Mouse (Mus musculus): ENCODE data around the gene Zbtb14.
A peak's percentile ranks its signal among the peaks of the same experiment; 100 is the strongest.

Gene Zbtb14

DNA sequence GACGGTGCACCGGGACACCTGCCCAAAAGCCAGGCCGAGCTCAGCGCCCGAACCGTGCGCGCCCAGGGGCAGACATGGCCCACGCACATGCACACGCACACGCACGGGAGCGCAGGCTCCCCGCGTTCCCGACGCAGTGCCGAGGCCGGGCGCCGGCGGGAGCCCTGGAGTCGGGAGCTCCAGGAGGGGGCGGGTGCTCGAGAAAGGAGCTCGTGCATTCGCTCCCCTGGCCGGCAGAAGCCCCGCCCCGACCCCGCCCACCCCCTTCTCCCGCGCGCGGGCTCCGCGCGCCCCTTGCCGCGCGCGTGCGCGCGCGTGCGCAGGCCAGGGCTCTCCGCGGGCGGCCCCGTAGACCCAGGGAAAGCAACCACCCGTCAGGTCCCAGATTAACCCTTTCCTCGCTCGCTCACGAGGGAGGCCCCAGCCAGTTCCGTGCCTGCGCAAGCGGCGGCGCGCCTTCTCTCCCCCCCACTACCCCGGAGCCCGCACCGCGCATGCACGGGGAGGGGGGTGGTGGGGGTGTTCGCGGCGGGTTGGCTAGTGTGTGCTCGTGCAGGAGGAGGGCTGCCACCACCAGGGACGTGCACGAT is at the start of gene Zbtb14:
Gene Zbtb14 (plus strand): TSS at position 540 of the 590 bp plus-strand sequence.
- DNase-seq (ENCODE audit: low spot score): peak; percentile 98

DNA sequence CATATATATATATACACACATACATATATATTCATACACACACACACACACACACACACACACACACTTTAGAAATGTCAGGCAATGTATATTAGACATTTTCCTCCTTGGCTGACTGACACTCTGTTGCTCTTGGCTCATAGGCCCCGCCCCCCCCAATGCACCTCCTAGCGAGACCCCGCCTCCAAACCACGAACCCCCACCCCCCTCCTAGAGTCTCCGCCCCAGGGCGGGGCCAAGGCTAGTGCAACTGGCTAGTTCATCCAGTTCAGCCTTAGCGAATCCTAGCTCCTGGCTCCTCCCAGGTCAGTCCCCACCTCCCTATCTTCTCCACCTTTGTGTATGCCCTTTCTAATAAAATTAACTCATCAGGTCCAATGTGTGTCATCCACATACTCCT is 36.8 kb upstream of the Zbtb14 start:
- no peak for DNase-seq (ENCODE audit: low spot score)

DNA sequence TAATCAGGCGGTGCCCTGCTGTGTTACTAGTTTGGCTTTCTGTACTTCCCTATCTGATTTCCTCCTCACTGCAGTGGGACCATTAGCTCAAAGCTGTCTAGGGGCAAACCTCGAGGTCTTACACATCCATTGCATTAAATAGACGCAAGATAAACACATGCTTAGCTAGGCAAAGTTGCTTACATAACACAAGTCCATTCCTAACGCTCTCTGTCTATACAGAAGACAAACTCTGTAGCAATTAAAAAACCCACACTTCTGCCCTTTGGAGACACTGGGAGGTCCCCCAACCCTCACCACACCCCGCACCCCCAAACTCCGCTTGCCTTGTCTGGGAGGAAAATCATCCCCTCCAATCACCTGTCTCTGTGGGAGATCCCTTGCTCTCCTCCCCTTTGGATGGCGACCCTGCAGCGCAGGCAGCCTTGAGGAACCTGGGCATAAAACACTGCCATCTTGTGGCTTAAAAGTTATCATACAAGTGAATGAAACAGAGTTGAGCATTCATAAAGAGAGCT is 33.8 kb upstream of the Zbtb14 start:
- peak; percentile 10 for DNase-seq (ENCODE audit: low spot score)

DNA sequence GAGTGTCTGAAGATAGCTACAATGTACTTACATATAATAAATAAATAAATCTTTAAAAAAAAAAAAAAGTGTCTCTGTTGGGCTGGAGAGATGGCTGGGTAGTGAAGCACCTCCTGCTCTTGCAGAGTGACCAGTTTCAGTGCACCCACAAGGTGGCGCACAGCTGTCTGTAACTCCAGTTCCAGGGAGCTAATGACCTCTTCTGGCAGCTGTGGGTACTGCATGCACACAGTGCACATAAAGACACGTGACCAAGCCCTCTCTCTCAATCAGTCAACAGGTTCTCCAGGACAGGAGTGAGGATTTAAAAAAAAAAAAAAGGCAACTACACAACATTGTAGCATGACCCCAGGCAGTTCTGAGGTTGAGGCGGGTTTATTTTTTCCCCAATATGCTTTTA is 17.8 kb upstream of the Zbtb14 start:
- DNase-seq (ENCODE audit: low spot score): no peak

DNA sequence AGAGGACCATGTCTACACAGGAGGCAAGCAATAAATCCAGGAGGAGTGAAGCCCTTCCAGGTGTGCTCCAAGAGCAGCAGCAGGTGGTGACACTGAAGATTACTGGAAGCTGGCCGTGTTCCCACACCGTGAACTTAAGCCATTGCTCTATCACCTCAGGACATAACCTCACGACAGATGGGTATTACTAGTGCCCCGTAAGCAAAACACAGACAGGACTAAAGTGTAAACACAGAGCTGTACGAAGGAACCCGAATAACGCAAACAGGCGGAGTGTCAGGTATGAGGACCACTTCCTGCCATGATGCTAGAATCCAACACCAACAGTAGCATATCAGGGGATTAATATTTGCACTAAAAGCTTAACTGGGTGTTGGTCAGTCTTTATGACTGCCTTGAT is 2.0 kb upstream of the Zbtb14 start:
- DNase-seq (ENCODE audit: low spot score): no peak

DNA sequence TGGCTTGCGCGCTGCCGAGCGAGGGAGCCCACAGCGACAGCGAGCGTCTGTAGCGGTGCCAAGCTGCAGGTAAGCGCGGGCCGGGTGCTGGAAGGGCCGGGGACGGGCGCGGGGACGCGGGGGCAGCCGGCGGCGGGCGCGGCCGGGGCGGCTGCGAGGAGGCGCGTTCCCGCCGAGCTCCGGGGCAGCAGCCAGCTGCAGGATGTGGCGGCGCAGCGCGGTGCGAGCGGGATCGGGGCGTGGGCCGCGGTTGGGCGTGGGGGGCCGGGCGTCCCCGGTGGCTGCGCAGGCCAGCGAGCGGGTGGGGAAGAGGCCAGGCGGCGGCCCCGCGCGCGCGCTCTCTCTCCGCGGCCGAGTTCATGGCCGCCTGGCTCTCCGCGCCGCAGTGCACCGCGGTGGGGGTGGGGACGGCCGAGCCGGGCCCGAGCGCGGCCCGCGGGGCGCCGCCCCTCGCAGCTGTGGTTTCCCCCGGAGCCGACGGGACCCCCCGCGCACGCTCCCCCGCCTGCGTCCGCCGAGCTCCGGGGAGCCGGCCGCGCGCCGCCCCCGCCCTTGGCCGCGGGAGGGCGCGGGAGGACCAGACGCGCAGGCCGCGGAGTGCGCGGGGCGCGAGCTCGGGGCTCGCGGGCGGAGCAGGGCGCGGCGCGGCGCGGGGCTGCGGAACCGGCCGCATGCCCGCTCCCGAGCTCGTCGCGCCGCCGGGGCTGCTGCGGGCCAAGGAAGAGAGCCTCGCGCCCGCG is 521 bp downstream of the Zbtb14 start:
- peak; percentile 79 for DNase-seq (ENCODE audit: low spot score)

DNA sequence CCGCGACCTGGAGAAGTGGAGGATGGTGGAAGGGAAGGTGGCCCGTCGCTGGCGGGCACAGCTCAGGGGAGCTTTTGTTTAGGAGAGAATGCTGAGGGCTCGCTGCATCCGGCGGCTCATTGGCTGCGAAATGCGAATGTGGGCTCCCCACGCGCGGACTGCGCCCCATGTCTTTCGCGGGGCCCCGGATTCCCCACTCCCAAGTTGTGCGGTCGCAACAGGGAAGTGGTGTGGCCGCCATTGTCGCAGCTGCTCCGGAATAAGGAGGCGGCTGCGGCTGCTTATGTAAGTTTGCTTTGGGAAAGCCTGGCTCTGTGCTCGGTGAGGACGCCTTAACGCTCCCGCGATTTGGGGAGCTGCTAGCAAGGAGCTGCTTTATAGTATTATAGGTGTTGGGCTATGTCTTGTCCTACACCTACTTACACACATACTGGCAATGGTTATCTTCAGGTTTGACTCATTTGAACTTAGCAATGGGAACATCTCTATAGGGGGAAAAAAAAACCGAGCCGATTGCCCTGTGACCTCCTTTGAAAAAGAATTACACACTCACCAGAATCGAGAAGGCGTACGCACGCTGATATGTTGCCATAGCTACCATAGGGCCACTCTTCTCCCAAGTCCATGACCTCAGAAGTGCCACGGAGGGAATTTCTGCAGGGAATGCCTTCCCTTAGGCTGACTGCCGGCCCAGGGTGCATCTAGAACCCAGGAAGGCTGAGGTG is 1.3 kb downstream of the Zbtb14 start:
- peak; percentile 61 for DNase-seq (ENCODE audit: low spot score)

DNA sequence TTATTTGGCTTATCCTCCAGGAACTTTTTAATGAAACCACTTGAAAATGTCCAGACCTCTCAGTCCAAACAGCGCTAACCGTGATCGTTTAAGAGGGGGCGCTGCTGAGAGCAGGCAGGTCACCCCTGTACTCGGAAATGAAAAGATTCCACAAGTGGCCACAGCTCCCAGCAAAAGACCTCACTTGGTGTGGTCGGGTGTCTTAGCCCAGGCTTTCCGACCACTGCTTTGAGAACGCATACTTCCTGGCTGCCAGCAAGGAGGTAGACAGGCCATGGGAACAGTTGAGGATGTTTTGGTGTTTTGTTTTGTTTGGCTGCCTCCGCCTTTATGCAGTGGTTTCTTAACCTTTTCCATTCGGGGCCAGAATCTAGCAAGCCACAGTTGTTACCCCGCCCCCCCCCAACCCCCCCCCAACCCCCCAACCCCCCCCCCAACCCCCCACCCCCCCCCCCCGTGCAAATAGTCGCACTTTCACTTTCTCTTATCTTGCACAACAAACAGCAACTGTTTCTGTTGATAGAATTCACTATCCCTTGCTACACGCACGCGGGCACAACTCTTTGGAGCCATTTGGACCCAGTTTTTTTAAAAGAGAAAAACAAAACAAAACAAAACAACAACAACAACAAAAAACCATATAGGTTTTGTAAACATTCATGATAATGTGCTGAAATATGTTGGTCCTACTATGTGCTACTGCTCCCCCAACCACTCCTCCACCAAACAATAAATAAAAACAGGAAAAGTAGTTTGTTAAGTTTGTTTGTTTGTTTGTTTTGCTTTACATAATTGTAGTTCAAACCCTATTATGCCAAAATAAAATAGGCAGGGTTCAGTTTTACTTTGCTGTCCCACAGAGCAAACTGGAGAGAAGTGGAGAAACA is 13.5 kb downstream of the Zbtb14 start:
- peak; percentile 5 for DNase-seq (ENCODE audit: low spot score)

DNA sequence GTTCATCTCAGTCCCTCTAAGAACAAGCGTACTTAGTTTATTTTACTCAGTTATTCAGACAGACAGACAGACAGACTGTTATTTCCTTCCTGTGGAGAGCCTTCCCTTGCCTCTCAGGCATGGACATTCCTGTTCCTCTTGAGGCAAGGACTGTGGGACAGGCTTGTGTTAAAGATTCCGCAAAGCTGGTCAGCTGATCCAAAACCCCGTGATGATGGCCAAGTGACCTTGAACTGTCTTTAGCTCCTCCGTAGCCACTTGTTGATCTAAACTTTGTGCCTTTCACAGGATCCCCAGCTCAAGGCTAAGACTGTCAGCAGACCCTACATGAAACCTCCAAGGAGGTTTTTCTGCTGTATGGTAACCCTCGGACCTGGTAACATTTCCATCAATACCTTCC is 14.3 kb downstream of the Zbtb14 start:
- peak; percentile 18 for DNase-seq (ENCODE audit: low spot score)

DNA sequence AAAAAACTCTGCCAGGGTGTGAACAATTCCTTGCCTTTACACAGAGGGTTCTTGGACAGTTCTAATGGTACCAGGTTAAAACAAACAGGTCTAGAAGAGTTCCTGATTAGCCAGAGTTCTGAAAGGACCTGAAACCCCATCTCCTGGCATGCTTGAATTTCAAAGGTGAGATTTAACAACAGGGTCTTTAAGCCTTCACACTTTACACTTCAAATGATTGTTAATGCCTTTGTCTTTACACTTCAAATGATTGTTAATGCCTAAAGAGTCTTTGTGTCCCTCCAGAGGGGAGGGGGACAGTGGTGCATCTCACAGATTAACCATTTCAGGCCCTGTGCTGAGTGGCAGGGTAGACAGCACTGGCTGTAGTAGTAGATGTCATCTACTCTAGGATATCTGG is 15.2 kb downstream of the Zbtb14 start:
- no peak for DNase-seq (ENCODE audit: low spot score)

DNA sequence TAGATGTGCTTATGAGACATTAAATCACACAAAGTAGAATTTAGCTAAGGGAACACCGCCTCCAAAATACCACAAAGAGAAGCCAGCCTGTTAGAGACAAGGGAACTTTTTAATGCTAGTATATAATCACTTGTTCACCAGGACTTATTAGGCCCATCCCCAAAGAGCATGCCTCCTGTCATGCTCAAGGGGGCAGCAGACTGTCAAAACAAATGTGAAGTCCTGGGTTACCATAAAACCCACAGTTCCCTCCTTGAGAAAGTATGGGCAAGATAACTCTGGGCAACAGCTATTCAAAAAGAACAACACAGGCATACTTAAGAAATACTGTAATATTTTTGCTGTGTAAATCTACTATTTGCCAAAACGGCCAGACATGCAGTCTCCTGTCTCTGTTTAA is 18.3 kb downstream of the Zbtb14 start:
- no peak for DNase-seq (ENCODE audit: low spot score)

DNA sequence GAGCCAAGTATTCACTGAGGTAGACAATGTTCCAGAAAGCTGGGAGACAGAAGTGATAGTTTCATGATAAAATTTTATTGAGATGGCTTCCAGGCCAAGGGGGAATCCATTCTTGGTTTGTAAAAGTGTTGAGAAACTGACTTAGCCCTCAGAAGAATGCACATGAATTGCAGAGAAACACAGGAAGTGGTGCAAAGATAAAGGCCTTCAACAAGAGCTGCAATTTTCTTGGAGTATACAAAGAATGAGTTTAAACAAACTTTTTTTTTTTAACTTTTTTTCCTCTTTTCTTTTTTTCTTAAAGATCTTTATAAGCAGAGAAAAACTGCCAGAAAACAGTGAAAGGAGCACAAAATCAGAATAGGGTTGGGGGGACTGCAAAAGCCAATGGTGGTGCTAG is 33.3 kb downstream of the Zbtb14 start:
- no peak for DNase-seq (ENCODE audit: low spot score)

DNA sequence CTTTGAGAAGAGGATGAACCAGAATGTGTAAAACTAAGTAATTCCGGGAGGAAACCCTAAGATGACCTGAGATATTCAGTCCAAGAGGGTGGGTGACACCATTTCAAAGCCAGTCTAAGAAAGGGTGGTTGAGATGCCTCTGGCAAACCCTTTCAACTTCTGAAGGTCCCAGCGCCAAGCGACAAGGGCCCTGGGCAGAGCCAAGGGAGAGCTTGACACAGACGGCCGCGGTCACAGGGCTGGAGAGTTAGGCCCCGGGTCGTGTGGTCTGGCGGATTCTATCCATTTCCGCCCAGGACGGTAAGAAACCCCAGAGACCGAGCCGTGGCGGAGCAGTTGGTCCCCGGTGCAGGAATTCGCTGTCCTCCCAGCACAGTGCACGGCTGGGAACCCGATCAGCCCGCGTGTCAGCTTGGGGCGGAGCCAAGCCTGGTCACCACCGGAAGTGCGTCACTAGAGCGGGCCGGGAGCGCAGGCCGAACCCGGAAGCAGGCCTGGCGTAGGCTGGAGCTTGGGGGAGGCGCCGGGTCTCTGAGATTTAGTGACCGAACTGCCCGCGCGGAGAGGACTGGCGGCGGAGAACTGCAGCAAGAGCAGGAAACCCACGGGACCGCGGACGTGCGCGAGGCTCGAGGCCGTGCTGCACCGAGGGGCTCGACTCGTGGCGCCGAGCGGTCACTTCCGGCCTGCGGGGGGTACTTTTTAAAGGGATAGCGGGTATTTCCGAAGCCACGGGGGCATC is 34.2 kb downstream of the Zbtb14 start:
- peak; percentile 94 for DNase-seq (ENCODE audit: low spot score)

DNA sequence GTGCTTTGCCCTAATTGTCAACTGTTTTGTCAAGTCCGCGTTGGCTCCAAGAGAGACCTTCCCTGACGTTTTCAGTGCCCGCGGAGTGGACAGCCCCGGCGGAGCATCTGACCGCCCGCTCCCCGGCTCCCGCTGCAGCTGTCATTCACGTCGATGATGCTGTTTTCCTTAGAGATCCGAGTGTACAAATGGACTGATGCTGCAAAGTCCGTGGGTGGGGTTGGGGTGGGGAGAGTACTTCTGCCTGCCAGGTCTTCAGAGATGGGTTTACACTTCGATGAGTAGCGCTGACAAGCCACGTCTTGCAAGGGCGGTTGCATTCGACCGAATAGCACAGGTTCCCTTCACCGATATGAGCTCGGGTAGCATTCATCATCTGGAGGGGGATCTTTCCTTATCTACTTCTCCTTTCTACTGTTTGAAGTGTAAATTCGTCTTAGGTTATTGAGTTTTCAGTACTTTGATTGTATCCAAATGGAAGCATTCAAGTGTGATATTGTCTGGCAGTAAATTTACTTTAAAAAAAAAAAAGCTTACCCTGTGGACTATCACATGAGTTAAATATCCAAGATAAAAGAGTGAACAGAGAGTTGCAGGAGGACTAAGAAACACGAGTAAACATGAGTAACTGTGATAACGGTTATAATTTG is 35.0 kb downstream of the Zbtb14 start:
- DNase-seq (ENCODE audit: low spot score): no peak

DNA sequence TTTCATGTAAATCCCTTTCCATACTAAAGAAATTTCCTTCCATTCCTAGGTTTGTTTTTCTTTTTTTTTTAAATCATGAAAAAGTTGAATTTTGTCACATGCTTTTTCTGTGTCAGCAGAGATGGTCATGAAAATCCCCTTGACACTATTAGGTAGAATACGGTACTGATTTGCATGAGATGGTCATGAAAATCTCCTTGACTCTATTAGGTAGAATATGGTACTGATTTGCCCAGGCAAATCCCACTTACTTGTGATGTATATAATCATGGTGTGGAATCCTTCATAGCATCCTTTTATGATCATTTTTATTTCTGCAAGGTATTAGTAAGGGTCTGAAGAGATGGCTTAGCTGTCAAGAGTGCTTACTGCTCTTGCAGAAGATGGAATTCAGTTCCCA is 38.7 kb downstream of the Zbtb14 start:
- DNase-seq (ENCODE audit: low spot score): no peak

DNA sequence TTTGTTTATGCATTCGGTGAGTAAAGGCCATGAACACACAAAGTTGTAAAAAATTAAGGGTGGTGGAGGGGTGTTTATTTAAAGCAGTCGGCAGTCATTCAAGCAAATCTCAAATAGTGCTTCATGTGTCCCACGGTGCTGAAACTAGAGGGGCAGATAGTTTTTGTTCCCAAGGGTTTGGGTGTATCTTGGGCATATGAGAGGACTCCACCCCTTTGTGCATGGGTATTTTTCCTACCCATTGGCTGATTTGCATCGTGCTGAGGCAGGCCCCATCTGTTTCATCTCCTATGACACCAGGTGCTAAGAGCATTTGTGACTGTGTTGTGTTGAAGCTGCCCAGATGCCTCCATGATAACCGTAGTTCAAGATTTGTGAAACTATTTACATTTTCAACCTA is 55.0 kb downstream of the Zbtb14 start:
- no peak for DNase-seq (ENCODE audit: low spot score)

DNA sequence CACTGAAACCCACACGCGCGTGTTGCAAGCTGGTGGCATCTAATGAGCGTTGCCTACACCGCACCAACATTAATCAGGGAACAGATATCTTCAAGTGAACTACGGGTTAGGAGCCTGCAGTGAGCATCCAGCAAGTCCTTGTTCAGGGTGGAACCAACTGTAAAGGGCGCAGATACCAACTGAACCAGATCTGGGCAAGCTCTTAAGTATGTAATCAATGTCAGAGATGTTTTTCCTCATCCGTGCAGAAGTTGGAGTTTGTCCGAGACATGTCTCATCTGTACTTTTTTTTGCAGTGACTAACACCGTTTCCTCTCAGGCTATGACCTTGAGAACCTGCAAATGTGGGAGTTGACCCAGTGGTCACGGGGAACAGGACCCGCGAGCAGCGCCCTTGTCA is 55.6 kb downstream of the Zbtb14 start:
- no peak for DNase-seq (ENCODE audit: low spot score)

DNA sequence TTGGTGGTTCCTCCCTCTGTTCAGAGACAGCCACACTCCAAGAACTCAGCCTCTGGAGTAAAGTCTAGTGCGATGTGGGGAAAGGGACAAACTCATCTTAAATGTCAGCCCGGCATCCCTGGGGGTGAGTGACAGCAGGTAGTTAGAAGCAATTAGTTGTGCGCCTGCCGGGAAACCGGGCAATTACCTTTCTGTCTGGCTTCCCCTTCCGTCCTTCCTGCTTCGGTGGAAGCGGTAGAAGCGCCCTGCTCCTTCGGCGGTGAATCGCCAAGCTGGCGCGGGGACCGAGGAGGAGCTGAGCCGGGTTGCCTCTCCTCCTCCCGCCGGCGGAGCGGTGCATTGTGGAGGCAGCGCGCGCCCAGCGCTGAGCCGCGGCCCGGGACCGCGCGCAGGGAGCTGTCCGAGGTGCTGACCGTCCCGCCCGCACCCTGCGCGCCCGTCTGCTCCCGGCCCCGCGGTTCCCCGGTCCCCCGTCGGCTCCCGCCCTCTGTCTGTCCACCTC is 56.2 kb downstream of the Zbtb14 start, which contains the start of gene Akain1:
Gene Akain1 (plus strand): TSS at position 337 of the 502 bp plus-strand sequence.
- peak; percentile 70 for DNase-seq (ENCODE audit: low spot score)

DNA sequence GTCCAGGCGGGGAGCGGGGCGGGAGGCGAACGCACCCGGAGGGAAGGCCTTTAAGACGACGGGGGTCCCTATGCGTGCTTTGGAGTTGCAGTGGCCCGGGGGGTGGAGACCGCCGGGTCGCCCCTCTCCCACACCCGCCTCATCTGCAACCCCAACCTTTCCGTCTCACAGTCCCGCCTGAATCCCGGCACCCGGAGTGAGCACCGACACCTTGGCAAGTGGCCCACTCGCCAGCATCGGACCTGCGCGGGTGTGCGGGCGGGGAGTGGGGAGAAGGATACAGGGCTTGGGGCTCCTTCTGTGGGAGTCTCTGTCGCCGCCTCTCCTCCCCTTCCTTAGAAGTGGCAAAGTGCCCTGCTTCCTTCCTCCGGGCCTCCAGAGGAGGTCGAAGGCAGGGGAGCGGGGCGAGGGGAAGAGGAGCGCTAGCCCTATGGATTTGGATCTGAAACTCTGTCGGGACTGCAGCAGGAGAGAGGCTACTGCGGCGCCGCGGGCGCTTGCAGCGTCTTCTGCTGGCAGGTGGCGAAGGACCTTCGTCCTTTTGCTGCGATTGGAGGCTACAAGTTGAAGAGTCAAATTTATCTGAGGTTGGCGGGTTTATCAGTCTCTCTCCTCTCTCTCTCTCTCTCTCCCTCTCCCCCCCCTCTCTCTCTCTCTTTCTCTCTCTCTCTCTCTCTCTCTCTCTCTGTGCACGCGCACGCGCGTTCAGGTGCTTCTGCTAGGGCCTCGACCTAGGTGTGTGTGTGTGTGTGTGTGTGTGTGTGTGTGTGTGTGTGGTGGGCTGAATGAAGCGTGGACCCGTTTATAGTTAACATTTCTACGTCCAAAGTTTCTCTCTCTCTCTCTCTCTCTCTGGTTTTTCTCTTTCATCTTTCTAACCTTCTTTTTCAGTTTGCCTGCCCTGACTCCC is 57.0 kb downstream of the Zbtb14 start:
- no peak for DNase-seq (ENCODE audit: low spot score)

All from yolk sac, embryonic 10.5 days (tissue).